Comparison of ENCODE assay signal across 28 mouse cellular contexts in the genomic region with DNA sequence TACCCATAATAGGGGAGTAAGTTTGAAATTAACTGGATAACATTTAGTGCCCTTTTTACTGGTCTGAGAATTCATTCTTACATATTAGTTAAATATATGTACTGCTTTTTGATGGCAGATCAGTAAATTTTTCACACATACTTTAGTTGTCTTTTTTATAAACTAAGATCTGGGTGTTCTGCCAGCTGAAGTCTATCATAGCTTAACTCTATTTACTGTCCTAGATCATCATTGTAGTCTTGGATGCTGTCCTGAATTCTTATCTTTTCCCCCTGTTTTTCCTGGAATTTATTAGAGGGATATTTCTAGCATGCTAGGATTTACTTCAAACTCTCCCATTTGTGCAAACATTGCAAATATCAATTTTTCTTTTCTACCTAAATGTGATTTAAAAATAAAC.
"Had no signal": no experiment of that assay in that cellular context is flagged by ENCODE, and none has a peak within 500 bp of the region (broad histone marks: within the 10 kb centered on the region; RNA-seq: fewer than 3 reads in every experiment).

No protein-coding gene starts in this region.

- H3K9ac ChIP-seq: embryonic facial prominence, embryonic 12.5 days; embryonic facial prominence, embryonic 13.5 days; embryonic facial prominence, embryonic 15.5 days; forebrain, embryonic 12.5 days; forebrain, embryonic 13.5 days; forebrain, embryonic 15.5 days; forebrain, postnatal 0 days had no signal

- H3K4me2 ChIP-seq: embryonic facial prominence, embryonic 12.5 days; embryonic facial prominence, embryonic 13.5 days; embryonic facial prominence, embryonic 15.5 days; forebrain, embryonic 12.5 days; forebrain, embryonic 13.5 days; forebrain, embryonic 15.5 days had no signal

- H3K36me3 ChIP-seq: embryonic facial prominence, embryonic 10.5 days; embryonic facial prominence, embryonic 12.5 days; embryonic facial prominence, embryonic 13.5 days; embryonic facial prominence, embryonic 15.5 days; forebrain, embryonic 10.5 days; forebrain, embryonic 12.5 days; forebrain, embryonic 15.5 days had no signal

- H3K27ac ChIP-seq: embryonic facial prominence, embryonic 10.5 days; embryonic facial prominence, embryonic 12.5 days; embryonic facial prominence, embryonic 13.5 days; embryonic facial prominence, embryonic 15.5 days; forebrain, embryonic 10.5 days; forebrain, embryonic 12.5 days; forebrain, embryonic 13.5 days; forebrain, embryonic 15.5 days; gastrocnemius, adult 2 months had no signal

- H3K27me3 ChIP-seq: embryonic facial prominence, embryonic 12.5 days; embryonic facial prominence, embryonic 13.5 days; embryonic facial prominence, embryonic 15.5 days; forebrain, embryonic 12.5 days; forebrain, embryonic 13.5 days; forebrain, embryonic 15.5 days had no signal

- DNase-seq: cerebellum, adult 18-20 months; cerebellum, adult 2 months; cerebellum, adult 8-10 months; cerebellum, adult 9-10 months; cerebellum, adult 9-11 months; cerebellum, postnatal 10 days; cerebellum, postnatal 14 days; cerebellum, postnatal 25 days; cerebellum, postnatal 36 days; embryo, embryonic 11 days; forebrain, postnatal 0 days; gastrocnemius, adult 2 months; gastrocnemius, postnatal 10 days; gastrocnemius, postnatal 14 days; gastrocnemius, postnatal 25 days; gastrocnemius, postnatal 36 days; heart, adult 11 months had no signal

- ATAC-seq: forebrain, embryonic 13.5 days; forebrain, embryonic 14.5 days; forebrain, embryonic 15.5 days; forebrain, embryonic 16.5 days; forebrain, postnatal 0 days had no signal

- H3K9me3 ChIP-seq: embryonic facial prominence, embryonic 10.5 days; embryonic facial prominence, embryonic 12.5 days; embryonic facial prominence, embryonic 13.5 days; embryonic facial prominence, embryonic 15.5 days; forebrain, embryonic 10.5 days; forebrain, embryonic 12.5 days; forebrain, embryonic 13.5 days; forebrain, embryonic 15.5 days had no signal

- H3K4me3 ChIP-seq: embryonic facial prominence, embryonic 10.5 days; embryonic facial prominence, embryonic 12.5 days; embryonic facial prominence, embryonic 13.5 days; embryonic facial prominence, embryonic 15.5 days; erythroblast, embryonic 14.5 days; forebrain, embryonic 10.5 days; forebrain, embryonic 12.5 days; forebrain, embryonic 13.5 days; forebrain, embryonic 15.5 days; gastrocnemius, adult 2 months had no signal

- H3K4me1 ChIP-seq: embryonic facial prominence, embryonic 10.5 days; embryonic facial prominence, embryonic 12.5 days; embryonic facial prominence, embryonic 13.5 days; embryonic facial prominence, embryonic 15.5 days; forebrain, embryonic 10.5 days; forebrain, embryonic 12.5 days; forebrain, embryonic 15.5 days had no signal
